Mouse (Mus musculus) embryonic facial prominence, embryonic 14.5 days (tissue): ENCODE measurements around the gene Ablim1. TPM values are rescaled to one million over a fixed set of nuclear protein-coding genes. Genes with fewer than 3 reads are reported as not detected.
A peak's percentile ranks its signal among the peaks of the same experiment; 100 is the strongest.

Experiments used
- ATAC-seq: fragments of 200-750 bp; cut with Nextera tagmentation; 2 replicates; pipeline ENCODE4 v1.8.0; 2017; ENCODE audit warnings: low read depth, moderate number of reproducible peaks, moderate TSS enrichment
- DNase-seq: peaks from one replicate; pipeline ENCODE4 v3.0.0-alpha.2; 2015; ENCODE audit warnings: low spot score
- H3K27ac ChIP-seq: fragments of 300-500 bp; sonication (generic); replicated peaks from 2 replicates; pipeline ENCODE4 v1.5.1; 2014; ENCODE audit warnings: low read depth, mild to moderate bottlenecking, low read length, moderate library complexity
- H3K27me3 ChIP-seq: fragments of 300-500 bp; sonication (generic); replicated peaks from 2 replicates; pipeline ENCODE4 v1.6.1; 2014; ENCODE audit warnings: low read length; ENCODE audit not compliant: control insufficient read depth, insufficient read depth
- H3K36me3 ChIP-seq: fragments of 300-500 bp; sonication (generic); 2 replicates; pipeline ENCODE4 v1.6.1; 2014; ENCODE audit warnings: low read length, mixed read lengths; ENCODE audit not compliant: control insufficient read depth, insufficient read depth
- H3K4me1 ChIP-seq: fragments of 300-500 bp; sonication (generic); 2 replicates; pipeline ENCODE4 v1.6.1; 2014; ENCODE audit warnings: antibody characterized with exemption, low read length; ENCODE audit not compliant: control insufficient read depth, insufficient read depth
- H3K4me2 ChIP-seq: fragments of 300-500 bp; sonication (generic); 2 replicates; pipeline ENCODE4 v1.6.1; 2014; ENCODE audit warnings: low read depth, mild to moderate bottlenecking, low read length, moderate library complexity, mixed read lengths
- H3K4me3 ChIP-seq: fragments of 300-500 bp; sonication (generic); 2 replicates; pipeline ENCODE4 v1.5.1; 2014; ENCODE audit warnings: low read depth, mild to moderate bottlenecking, low read length
- H3K9ac ChIP-seq: fragments of 300-500 bp; sonication (generic); 2 replicates; pipeline ENCODE4 v1.6.1; 2014; ENCODE audit warnings: low read depth, mild to moderate bottlenecking, low read length, moderate library complexity, mixed read lengths
- H3K9me3 ChIP-seq: fragments of 300-500 bp; sonication (generic); 2 replicates; pipeline ENCODE4 v1.6.1; 2016; ENCODE audit warnings: low read length; ENCODE audit not compliant: control insufficient read depth
- WGBS: fragments of 180-500 bp; shearing (Covaris S2); extraction: QIAGEN DNeasy Blood & Tissue Kit; methylation state at CpG from one replicate; pipeline ENCODE4 v1.1.7; 2014; 5-methylcytosine and 5-hydroxymethylcytosine counted together
- polyA plus RNA-seq: library from polyadenylated mRNA; unstranded; fragments of >200 nt; fragmentation: Nextera tagmentation; extraction: Ambion mirVana; gene quantifications from 2 replicates; pipeline ENCODE4 v1.2.1, GENCODE M21; 2014

Gene Ablim1
- polyA plus RNA-seq, 1 experiment from 2014 or later, result 49.3 TPM

DNA sequence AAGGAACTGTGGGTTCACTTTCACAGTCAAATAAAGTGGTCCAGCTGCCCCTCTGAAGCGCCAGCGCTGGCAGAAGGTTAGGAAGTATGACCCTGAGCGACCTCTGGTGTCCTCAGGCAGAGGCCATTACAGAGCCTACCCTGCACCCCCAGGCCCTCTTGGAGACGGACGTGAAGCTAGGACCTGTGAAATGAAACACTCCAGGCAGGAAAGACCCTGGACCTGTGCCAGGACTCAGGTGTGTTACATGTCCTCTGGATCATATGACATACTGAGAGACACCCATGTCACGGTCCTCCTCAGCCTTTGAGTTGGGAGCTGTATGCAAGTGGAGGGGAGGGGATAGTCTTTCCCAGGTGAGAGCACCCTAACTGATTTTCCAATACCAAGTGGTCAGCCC, 137.4 kb downstream of the Ablim1 start:
- WGBS, result 48% methylated on average over 6 of the region's 6 CpGs
- DNase-seq (no peak), ATAC-seq (peak; percentile 20; the same call in 1 of the 2 replicates)
- Histone ChIP-seq H3K9me3 (no peaks in the 10 kb centered on the region), H3K9ac (no peak overlapping the region), H3K36me3 (no peaks in the 10 kb centered on the region), H3K4me3 (no peak overlapping the region), H3K27me3 (no peaks in the 10 kb centered on the region), H3K4me1 (no peaks in the 10 kb centered on the region; the same call in 1 of the 2 replicates), H3K4me2 (no peak overlapping the region), H3K27ac (no peak overlapping the region)

DNA sequence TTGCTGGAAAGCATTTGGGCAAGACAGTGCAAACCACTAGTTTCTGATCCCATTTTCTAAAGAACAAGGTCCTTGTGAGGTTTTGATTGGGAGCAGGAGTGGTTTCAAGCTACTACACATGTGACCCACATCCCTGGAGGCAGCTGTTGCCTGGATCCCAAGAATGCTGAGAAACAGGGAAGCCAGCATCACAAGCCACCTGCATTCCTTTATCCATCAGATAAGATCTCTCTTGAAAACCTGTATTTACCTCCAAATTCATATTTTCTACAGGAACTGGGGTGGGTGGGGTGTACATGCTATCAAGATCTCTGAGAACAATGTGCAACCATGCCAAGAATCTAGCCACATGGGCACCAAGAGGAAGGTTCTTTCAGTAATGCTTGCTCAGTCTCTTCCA, 139.6 kb downstream of the Ablim1 start:
- no peaks in the 10 kb centered on the region for H3K27me3 ChIP-seq
- DNase-seq, result peak; percentile 53
- H3K36me3 ChIP-seq, result no peaks in the 10 kb centered on the region
- H3K27ac ChIP-seq, result no peak overlapping the region
- H3K9ac ChIP-seq, result no peak overlapping the region
- H3K9me3 ChIP-seq, result no peaks in the 10 kb centered on the region
- H3K4me1 ChIP-seq, result no peaks in the 10 kb centered on the region
- no peak overlapping the region for H3K4me2 ChIP-seq
- H3K4me3 ChIP-seq, result no peak overlapping the region
- ATAC-seq, result no peak

DNA sequence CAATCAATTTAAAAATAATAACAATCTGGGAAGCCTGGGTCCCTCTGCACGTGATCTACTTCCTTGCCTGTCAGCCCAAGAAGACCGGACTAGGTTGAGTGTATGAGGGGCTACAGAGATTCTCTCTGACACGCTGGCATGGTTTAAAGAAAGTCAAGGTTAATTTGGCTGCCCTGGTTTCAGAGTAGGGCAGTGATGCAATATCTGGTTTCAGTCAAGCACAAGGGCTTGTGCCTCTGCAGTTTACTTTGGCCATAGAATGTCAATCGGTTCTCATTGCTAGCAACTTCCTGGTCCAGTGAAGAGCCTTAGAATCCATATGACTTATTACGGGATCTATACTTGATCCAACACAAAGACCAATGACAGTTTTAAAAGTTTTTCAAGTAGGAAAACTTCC, 140.2 kb downstream of the Ablim1 start:
- H3K27ac ChIP-seq, result no peak overlapping the region
- H3K4me1 ChIP-seq, result no peaks in the 10 kb centered on the region
- H3K36me3 ChIP-seq, result no peaks in the 10 kb centered on the region
- no peaks in the 10 kb centered on the region for H3K27me3 ChIP-seq
- H3K4me3 ChIP-seq, result no peak overlapping the region
- H3K4me2 ChIP-seq, result no peak overlapping the region
- DNase-seq (no peak), ATAC-seq (no peak)
- no peak overlapping the region for H3K9ac ChIP-seq
- H3K9me3 ChIP-seq, result no peaks in the 10 kb centered on the region
- WGBS, result 68% methylated on average over 5 of the region's 5 CpGs

DNA sequence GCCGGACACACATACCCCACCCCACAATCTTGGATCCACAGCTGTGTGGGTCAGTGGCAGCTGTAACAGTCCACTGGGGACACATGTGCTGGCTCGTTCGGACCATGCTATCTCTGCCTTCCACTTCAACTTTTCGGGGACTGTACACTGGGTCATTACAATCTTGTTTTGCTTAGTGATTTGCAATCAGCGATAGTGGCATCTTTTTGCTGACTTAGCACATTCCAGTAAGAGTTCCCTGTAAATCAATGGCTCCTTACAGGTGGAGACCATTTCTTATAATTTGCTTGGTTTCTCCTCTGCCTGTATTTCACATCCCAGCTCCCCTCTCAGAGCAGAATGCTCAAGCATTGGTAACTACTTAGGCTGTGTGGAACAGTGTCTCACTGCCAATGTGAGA, 140.7 kb downstream of the Ablim1 start:
- Histone ChIP-seq H3K4me1 (no peaks in the 10 kb centered on the region), H3K9ac (no peak overlapping the region), H3K9me3 (no peaks in the 10 kb centered on the region), H3K27me3 (no peaks in the 10 kb centered on the region), H3K27ac (no peak overlapping the region), H3K4me2 (no peak overlapping the region), H3K36me3 (no peaks in the 10 kb centered on the region), H3K4me3 (no peak overlapping the region)
- DNase-seq (no peak), ATAC-seq (no peak)
- WGBS, result 83% methylated on average over 5 of the region's 5 CpGs

DNA sequence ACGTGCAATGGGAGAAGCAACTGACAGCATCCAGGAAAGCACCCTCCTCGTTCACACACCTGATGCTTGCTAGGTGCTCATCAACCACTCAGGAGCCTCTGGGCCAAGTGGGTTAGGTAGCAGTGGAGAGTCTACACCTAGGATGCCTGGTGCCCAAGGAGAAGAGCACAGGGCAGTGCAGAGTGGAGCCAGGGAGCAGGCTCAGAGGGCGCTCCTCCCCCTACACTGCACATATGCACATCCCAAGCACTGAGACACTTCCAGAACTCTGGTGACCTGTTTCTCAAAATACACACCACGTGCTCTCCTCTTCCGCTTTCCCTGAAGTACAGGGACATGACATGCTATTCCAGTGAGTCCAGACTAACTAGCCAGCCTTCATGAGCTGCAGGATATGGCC, 142.4 kb downstream of the Ablim1 start:
- Histone ChIP-seq H3K27ac (no peak overlapping the region), H3K4me3 (no peak overlapping the region), H3K4me1 (no peaks in the 10 kb centered on the region), H3K9me3 (no peaks in the 10 kb centered on the region), H3K27me3 (no peaks in the 10 kb centered on the region), H3K4me2 (no peak overlapping the region), H3K36me3 (no peaks in the 10 kb centered on the region), H3K9ac (no peak overlapping the region)
- DNase-seq (no peak), ATAC-seq (no peak)
- 88% methylated on average over 5 of the region's 5 CpGs for WGBS

DNA sequence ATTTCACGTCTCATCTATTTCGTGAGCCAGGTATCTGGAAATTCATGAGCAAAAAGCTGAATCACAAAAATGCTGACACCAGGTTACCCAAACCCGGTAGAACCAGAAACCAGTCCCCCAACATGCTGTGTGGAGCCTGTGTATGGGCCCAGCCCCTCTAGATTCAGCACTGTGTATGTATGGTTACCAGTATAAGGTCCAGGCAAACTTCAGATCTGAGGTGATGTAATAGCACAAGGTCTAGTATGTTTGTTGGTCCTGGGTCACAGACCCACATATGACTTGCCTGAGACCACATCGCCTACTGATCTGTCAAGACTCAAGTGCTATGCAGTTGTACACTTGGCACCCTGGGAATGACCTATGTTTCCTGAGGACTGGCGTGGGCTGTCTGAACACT, 143.8 kb downstream of the Ablim1 start:
- no peak overlapping the region for H3K27ac ChIP-seq
- no peak overlapping the region for H3K4me2 ChIP-seq
- H3K4me1 ChIP-seq, result no peaks in the 10 kb centered on the region
- H3K9ac ChIP-seq, result no peak overlapping the region
- DNase-seq (no peak), ATAC-seq (no peak)
- WGBS, result 82% methylated on average over 5 of the region's 5 CpGs
- no peaks in the 10 kb centered on the region for H3K36me3 ChIP-seq
- no peak overlapping the region for H3K4me3 ChIP-seq
- H3K9me3 ChIP-seq, result no peaks in the 10 kb centered on the region
- no peaks in the 10 kb centered on the region for H3K27me3 ChIP-seq

DNA sequence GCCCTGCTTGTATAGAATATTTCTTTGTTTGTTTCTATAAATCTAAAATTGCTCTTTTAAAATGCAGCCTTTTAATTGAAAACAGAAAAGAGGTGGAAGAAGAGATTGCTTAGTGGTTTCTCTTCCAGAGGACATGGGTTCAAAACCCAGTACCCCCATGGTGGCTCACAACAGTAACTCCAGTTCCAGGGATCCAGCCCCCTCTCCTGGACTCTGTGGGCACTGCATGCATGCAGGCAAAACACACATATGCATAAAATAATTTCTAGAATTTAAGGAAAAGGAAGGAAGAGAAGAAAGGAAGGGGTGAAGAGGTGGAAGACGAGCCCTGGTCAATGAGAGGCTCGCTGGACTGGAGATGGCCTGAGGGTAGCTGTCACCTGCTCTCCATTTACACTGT, 145.2 kb downstream of the Ablim1 start:
- no peaks in the 10 kb centered on the region for H3K4me1 ChIP-seq
- 71% methylated on average over 2 of the region's 2 CpGs for WGBS
- no peaks in the 10 kb centered on the region for H3K9me3 ChIP-seq
- no peak overlapping the region for H3K9ac ChIP-seq
- no peak overlapping the region for H3K4me3 ChIP-seq
- H3K27me3 ChIP-seq, result no peaks in the 10 kb centered on the region
- no peak overlapping the region for H3K27ac ChIP-seq
- DNase-seq (no peak), ATAC-seq (no peak)
- no peak overlapping the region for H3K4me2 ChIP-seq
- no peaks in the 10 kb centered on the region for H3K36me3 ChIP-seq

DNA sequence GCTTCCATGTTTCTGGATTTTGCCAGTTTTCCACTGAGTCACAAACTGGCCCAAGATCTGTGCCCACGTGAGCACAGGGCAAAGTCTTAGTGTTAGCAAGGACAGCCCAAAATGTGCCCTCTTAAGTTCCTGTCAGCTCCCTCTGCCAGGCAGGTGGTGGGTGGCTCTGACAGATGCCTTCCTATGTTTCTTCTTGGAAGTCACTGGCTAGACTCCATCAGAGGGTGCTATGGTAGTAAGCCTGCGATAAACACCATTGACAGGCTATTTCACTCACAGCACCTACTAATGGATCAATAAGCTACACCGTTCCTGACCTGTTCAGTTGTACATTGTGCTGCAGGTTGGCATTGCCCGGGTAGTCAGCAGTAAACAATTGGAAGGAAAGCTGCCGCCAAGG, 147.0 kb downstream of the Ablim1 start:
- Histone ChIP-seq H3K4me1 (no peaks in the 10 kb centered on the region), H3K27ac (no peak overlapping the region), H3K36me3 (no peaks in the 10 kb centered on the region), H3K9me3 (no peaks in the 10 kb centered on the region), H3K4me2 (no peak overlapping the region), H3K9ac (no peak overlapping the region), H3K27me3 (no peaks in the 10 kb centered on the region), H3K4me3 (no peak overlapping the region)
- 84% methylated on average over 5 of the region's 5 CpGs for WGBS
- DNase-seq, result no peak
- no peak for ATAC-seq

DNA sequence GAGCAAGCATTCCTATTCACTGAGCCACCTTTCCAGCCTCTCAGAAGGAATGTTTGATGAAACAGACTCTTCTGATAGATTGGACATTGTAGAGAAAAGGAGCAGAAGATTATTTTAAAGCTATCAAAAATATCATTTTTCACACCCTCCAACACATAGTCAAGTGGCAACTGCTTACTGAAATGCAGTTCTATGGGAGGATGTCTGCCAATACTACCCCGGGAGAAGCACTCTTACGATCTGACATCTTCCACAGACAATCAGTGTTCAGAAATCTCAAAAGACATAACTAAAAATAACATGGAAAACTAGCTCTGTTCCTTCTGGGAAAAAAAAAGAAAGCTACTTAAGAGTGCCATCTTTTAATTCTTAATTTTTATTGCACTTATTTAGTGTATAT, 149.8 kb downstream of the Ablim1 start:
- H3K36me3 ChIP-seq, result no peaks in the 10 kb centered on the region
- ATAC-seq (no peak), DNase-seq (no peak)
- H3K4me2 ChIP-seq, result no peak overlapping the region
- no peaks in the 10 kb centered on the region for H3K27me3 ChIP-seq
- no peak overlapping the region for H3K9ac ChIP-seq
- H3K27ac ChIP-seq, result no peak overlapping the region
- no peaks in the 10 kb centered on the region for H3K9me3 ChIP-seq
- 73% methylated on average over 2 of the region's 2 CpGs for WGBS
- H3K4me1 ChIP-seq, result no peaks in the 10 kb centered on the region
- no peak overlapping the region for H3K4me3 ChIP-seq
